Mouse (Mus musculus) midbrain, embryonic 13.5 days (tissue): Measurements from ENCODE around the gene Mcidas. TPM values are rescaled to one million over a fixed set of nuclear protein-coding genes. Genes with fewer than 3 reads are reported as not detected.
A peak's percentile ranks its signal among the peaks of the same experiment; 100 is the strongest.

ENCODE experiments used
- ATAC-seq: fragments of 200-750 bp; cut with Nextera tagmentation; 2 replicates; pipeline ENCODE4 v1.8.0; 2017; ENCODE audit warnings: mild to moderate bottlenecking, moderate TSS enrichment, moderate library complexity
- H3K27ac ChIP-seq: fragments of 300-500 bp; sonication (generic); 2 replicates; pipeline ENCODE4 v1.5.1; 2015; ENCODE audit warnings: inconsistent platforms, mild to moderate bottlenecking, moderate library complexity
- H3K27me3 ChIP-seq: fragments of 300-500 bp; sonication (generic); 2 replicates; pipeline ENCODE4 v1.6.1; 2015; ENCODE audit warnings: mild to moderate bottlenecking, inconsistent platforms
- H3K36me3 ChIP-seq: fragments of 300-500 bp; sonication (generic); 2 replicates; pipeline ENCODE4 v1.6.1; 2015; ENCODE audit warnings: mild to moderate bottlenecking, inconsistent platforms
- H3K4me1 ChIP-seq: fragments of 300-500 bp; sonication (generic); replicated peaks from 2 replicates; pipeline ENCODE4 v1.6.1; 2015; ENCODE audit warnings: inconsistent platforms
- H3K4me2 ChIP-seq: fragments of 300-500 bp; sonication (generic); replicated peaks from 2 replicates; pipeline ENCODE4 v1.6.1; 2015; ENCODE audit warnings: moderate library complexity, mild to moderate bottlenecking, inconsistent platforms
- H3K4me3 ChIP-seq: fragments of 300-500 bp; sonication (generic); replicated peaks from 2 replicates; pipeline ENCODE4 v1.5.1; 2015; ENCODE audit warnings: mild to moderate bottlenecking, inconsistent platforms
- H3K9ac ChIP-seq: fragments of 300-500 bp; sonication (generic); replicated peaks from 2 replicates; pipeline ENCODE4 v1.6.1; 2015; ENCODE audit warnings: mild to moderate bottlenecking, inconsistent platforms
- H3K9me3 ChIP-seq: fragments of 300-500 bp; sonication (generic); 2 replicates; pipeline ENCODE4 v1.6.1; 2016; ENCODE audit warnings: mild to moderate bottlenecking, inconsistent platforms
- WGBS: fragments of 180-500 bp; shearing (Covaris S2); methylation state at CpG from one replicate; pipeline ENCODE4 v1.1.7; 2015; 5-methylcytosine and 5-hydroxymethylcytosine counted together
- polyA plus RNA-seq: library from polyadenylated mRNA; unstranded; fragments of >200 nt; fragmentation: Nextera tagmentation; extraction: Ambion mirVana; gene quantifications from 2 replicates; pipeline ENCODE4 v1.2.1, GENCODE M21; 2015

The Mcidas gene
- 0.35 and 0.89 TPM in 2 replicates for polyA plus RNA-seq

- Histone ChIP-seq H3K36me3 (no peaks in the 10 kb centered on the region), H3K4me1 (peaks cover 35% of the 10 kb centered on the region), H3K9ac (peak within 1 kb of the TSS; percentile 60; the same call in 1 of the 2 replicates), H3K27ac (no peak within 1 kb of the TSS), H3K9me3 (no peaks in the 10 kb centered on the region), H3K4me3 (peak within 1 kb of the TSS; percentile 50), H3K27me3 (peaks cover 95% of the 10 kb centered on the region), H3K4me2 (peak within 1 kb of the TSS; percentile 91)
- peak; percentile 53 for ATAC-seq
- under 1% methylated on average over 61 of the region's 63 CpGs for WGBS
These were observed at the start of gene Mcidas for GRCm38 (mm10) chr13:112993531-112994152. Gene Mcidas, plus strand, starts transcription at chr13:112993845.

- WGBS = 95% methylated on average over 9 of the region's 9 CpGs
- Histone ChIP-seq H3K9me3 (no peaks in the 10 kb centered on the region), H3K9ac (no peak overlapping the region), H3K4me1 (no peaks in the 10 kb centered on the region), H3K4me3 (no peak overlapping the region), H3K27ac (no peak overlapping the region), H3K4me2 (no peak overlapping the region), H3K27me3 (no peaks in the 10 kb centered on the region), H3K36me3 (peaks cover 81% of the 10 kb centered on the region)
- ATAC-seq = no peak
These were observed 48.3 kb upstream of the Mcidas start for GRCm38 (mm10) chr13:112945312-112945711.

DNA sequence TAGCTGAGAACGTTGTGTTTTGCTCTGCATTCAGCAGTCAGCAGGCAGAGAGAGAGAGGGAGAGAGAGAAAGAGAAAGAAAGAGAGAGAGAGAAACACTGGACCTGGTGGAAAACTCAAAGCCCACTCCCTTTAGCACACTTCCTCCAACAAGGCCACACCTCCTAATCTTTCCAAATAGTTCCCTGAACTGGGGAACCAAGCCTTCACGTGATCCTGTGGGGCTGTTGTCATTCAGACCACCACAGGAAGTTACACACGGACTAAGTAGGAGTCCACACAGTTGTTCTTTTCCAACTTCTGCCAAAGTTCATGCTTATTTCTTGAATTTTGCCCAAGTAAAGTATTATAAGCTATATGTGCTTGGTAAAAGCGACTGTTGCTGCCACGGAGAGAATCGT lies 47.7 kb upstream of the Mcidas start:
- no peak overlapping the region for H3K4me2 ChIP-seq
- no peaks in the 10 kb centered on the region for H3K27me3 ChIP-seq
- H3K9me3 ChIP-seq = no peaks in the 10 kb centered on the region
- no peak overlapping the region for H3K9ac ChIP-seq
- H3K4me1 ChIP-seq = no peaks in the 10 kb centered on the region
- H3K27ac ChIP-seq = no peak overlapping the region
- peaks cover 87% of the 10 kb centered on the region for H3K36me3 ChIP-seq
- 90% methylated on average over 6 of the region's 6 CpGs for WGBS
- no peak overlapping the region for H3K4me3 ChIP-seq
- ATAC-seq = no peak

- Histone ChIP-seq H3K4me1 (no peaks in the 10 kb centered on the region), H3K4me3 (no peak overlapping the region), H3K9ac (no peak overlapping the region), H3K36me3 (peaks cover 92% of the 10 kb centered on the region), H3K27me3 (no peaks in the 10 kb centered on the region), H3K9me3 (no peaks in the 10 kb centered on the region), H3K4me2 (no peak overlapping the region), H3K27ac (no peak overlapping the region)
- WGBS = 93% methylated on average over 8 of the region's 8 CpGs
- no peak for ATAC-seq
These were observed 39.6 kb upstream of the Mcidas start for GRCm38 (mm10) chr13:112954067-112954466.

DNA sequence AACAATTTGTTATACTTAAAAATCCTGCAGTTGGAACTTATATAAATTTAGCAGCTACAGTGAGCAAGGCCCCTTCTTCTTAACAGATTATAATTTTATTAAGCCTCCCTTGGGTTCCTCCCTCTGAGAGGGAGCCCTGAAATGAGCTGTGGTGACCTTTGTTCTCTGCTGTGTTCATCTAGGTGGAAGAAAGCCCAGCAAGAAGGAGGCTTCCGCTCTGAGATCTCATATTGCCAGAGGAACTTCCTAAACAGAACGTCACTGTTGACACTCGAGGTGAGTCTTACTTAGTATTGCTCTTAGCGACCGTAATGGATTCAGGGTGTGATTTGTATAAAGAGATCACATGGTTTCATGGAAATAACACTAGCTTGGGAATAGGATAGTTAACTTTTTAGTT lies 30.6 kb upstream of the Mcidas start:
- no peaks in the 10 kb centered on the region for H3K9me3 ChIP-seq
- no peak overlapping the region for H3K4me3 ChIP-seq
- no peaks in the 10 kb centered on the region for H3K4me1 ChIP-seq
- no peak overlapping the region for H3K9ac ChIP-seq
- H3K27me3 ChIP-seq = no peaks in the 10 kb centered on the region
- no peak overlapping the region for H3K4me2 ChIP-seq
- no peak overlapping the region for H3K27ac ChIP-seq
- H3K36me3 ChIP-seq = peaks cover 83% of the 10 kb centered on the region
- ATAC-seq = no peak
- 84% methylated on average over 5 of the region's 5 CpGs for WGBS

GRCm38 (mm10) chr13:112964421-112964820 lies 29.2 kb upstream of the Mcidas start:
- H3K27me3 ChIP-seq = no peaks in the 10 kb centered on the region
- H3K9ac ChIP-seq = no peak overlapping the region
- WGBS = 93% methylated on average over 12 of the region's 12 CpGs
- ATAC-seq = no peak
- H3K4me2 ChIP-seq = no peak overlapping the region
- H3K36me3 ChIP-seq = peaks cover 80% of the 10 kb centered on the region
- H3K4me3 ChIP-seq = no peak overlapping the region
- H3K4me1 ChIP-seq = no peaks in the 10 kb centered on the region
- no peak overlapping the region for H3K27ac ChIP-seq
- no peaks in the 10 kb centered on the region for H3K9me3 ChIP-seq

DNA sequence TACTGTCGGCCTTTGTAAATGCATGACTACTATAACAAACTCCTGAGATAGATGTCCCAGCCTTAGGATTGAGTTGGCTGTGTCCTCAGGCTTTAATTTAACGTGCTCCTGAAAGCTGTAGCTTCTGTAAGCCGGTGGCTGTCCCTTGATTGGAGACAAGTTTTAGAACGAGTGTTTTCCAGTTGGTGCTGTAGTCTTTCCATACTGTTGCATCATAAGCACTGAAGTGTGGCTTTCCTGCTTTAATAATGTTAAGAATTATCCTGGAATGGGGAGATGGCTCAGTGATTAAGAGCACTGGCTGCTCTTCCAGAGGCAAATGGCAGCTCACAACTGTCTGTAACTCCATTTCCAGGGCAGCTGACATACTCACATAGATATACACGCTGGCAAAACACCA lies 26.4 kb upstream of the Mcidas start:
- H3K36me3 ChIP-seq = peaks cover 60% of the 10 kb centered on the region
- no peaks in the 10 kb centered on the region for H3K4me1 ChIP-seq
- 94% methylated on average over 5 of the region's 5 CpGs for WGBS
- H3K27ac ChIP-seq = no peak overlapping the region
- H3K9me3 ChIP-seq = no peaks in the 10 kb centered on the region
- H3K9ac ChIP-seq = no peak overlapping the region
- no peak overlapping the region for H3K4me2 ChIP-seq
- no peak overlapping the region for H3K4me3 ChIP-seq
- no peaks in the 10 kb centered on the region for H3K27me3 ChIP-seq
- ATAC-seq = no peak

DNA sequence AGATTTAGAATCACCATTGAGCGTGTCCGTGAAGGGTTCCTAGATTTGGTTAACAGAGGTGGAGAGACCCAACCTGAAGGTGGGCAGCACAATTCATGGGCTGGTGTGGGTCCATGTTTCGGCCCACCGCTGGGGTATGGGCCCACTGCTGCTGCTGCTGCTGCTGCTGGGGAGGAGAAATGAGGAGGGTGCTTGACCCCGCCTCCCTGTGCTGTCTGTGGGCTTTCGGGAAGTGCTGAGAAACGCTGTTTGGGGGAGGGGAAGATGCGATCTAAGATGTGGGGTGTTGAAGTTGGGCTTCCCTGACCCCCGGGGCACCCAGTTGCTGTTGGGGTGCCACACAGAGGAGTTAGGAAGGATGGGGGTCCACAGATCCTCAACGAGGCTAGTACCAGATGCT lies 16.9 kb upstream of the Mcidas start:
- no peak overlapping the region for H3K4me3 ChIP-seq
- H3K9ac ChIP-seq = no peak overlapping the region
- H3K4me2 ChIP-seq = no peak overlapping the region
- no peaks in the 10 kb centered on the region for H3K36me3 ChIP-seq
- no peaks in the 10 kb centered on the region for H3K4me1 ChIP-seq
- no peak overlapping the region for H3K27ac ChIP-seq
- no peaks in the 10 kb centered on the region for H3K9me3 ChIP-seq
- WGBS = 37% methylated on average over 10 of the region's 10 CpGs
- peaks cover 31% of the 10 kb centered on the region for H3K27me3 ChIP-seq
- ATAC-seq = no peak

DNA sequence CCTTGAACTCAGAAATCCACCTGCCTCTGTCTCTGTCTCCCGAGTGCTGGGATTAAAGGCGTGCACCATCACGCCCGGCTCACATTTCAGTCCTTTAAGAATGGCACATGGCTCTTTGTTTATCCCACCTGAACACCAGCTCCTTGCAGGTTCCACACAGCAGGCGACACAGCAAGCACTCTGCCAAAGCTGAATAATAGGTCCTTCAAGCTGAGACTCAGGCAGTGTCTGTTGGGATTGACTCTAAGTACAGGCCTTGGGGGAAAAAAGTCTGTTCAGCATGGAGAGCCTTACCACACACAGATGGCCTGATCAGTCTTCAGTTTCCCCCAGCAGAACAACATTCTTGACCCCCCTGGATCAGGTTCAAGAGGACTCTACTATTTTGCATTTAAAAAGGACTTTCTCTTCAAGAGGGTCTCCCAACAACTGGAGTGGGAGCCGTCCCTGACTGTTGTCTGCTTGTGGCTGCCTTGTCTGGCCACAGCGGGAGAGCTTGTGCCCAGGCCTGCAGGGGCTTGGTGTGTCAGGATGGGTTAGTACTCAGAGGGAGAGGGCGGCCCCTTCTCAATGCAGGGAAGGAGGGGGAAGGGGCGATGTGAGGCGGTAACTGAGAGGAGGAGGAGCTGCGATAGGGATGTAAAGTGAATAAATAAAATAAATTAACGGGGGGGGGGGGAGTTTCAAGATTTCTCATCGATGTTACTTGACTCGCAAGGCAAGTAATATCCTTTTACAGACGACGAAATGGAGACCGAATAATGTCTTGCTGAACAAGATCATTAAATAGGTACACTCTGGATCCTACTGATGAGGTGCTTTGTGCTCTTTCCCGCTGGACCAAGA lies 7.8 kb upstream of the Mcidas start:
- Histone ChIP-seq H3K27me3 (peaks cover 72% of the 10 kb centered on the region), H3K4me1 (peaks cover 43% of the 10 kb centered on the region), H3K4me2 (peak overlapping the region; percentile 79), H3K9ac (no peak overlapping the region), H3K4me3 (peak overlapping the region; percentile 45), H3K9me3 (no peaks in the 10 kb centered on the region), H3K36me3 (no peaks in the 10 kb centered on the region), H3K27ac (peak overlapping the region; percentile 10; the same call in 1 of the 2 replicates)
- WGBS = under 1% methylated on average over 18 of the region's 18 CpGs
- ATAC-seq = peak; percentile 65

- H3K9me3 ChIP-seq = no peaks in the 10 kb centered on the region
- no peaks in the 10 kb centered on the region for H3K36me3 ChIP-seq
- H3K4me3 ChIP-seq = peak overlapping the region; percentile 45
- peak overlapping the region; percentile 79 for H3K4me2 ChIP-seq
- ATAC-seq = no peak
- H3K4me1 ChIP-seq = peaks cover 43% of the 10 kb centered on the region
- no peak overlapping the region for H3K27ac ChIP-seq
- H3K9ac ChIP-seq = no peak overlapping the region
- peaks cover 78% of the 10 kb centered on the region for H3K27me3 ChIP-seq
- under 1% methylated on average over 17 of the region's 17 CpGs for WGBS
These were observed 7.1 kb upstream of the Mcidas start for GRCm38 (mm10) chr13:112986451-112986950.

- under 1% methylated on average over 46 of the region's 47 CpGs for WGBS
These were observed 6.1 kb upstream of the Mcidas start, which contains the start of gene Ccno for GRCm38 (mm10) chr13:112987532-112987943. Gene Ccno, plus strand, starts transcription at chr13:112987802.

DNA sequence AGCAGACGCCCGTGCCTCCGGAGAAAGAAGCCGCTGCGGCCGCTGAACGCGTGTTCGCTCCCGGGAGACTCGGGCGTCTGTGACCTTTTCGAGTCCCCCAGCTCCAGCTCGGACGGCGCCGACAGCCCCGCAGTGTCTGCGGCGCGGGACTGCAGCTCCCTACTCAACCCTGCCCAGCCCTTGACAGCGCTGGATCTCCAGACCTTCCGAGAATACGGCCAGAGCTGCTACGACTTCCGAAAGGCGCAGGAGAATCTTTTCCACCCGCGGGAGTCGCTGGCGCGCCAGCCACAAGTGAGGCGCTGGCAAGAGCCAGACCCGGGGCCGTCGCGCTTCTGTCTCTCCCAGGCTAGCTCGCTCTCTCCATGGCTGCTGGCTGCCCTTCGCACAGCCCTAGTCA lies 5.7 kb upstream of the Mcidas start:
- Histone ChIP-seq H3K9me3 (no peaks in the 10 kb centered on the region), H3K36me3 (no peaks in the 10 kb centered on the region), H3K27ac (no peak overlapping the region), H3K4me3 (peak overlapping the region; percentile 45), H3K9ac (peak overlapping the region; percentile 24), H3K4me1 (peaks cover 43% of the 10 kb centered on the region), H3K4me2 (peak overlapping the region; percentile 79), H3K27me3 (peaks cover 76% of the 10 kb centered on the region)
- under 1% methylated on average over 39 of the region's 39 CpGs for WGBS
- ATAC-seq = peak; percentile 55

More at GRCm38 (mm10) chr13:112987532-112987943, 6.1 kb upstream of the Mcidas start, which contains the start of gene Ccno:
- Histone ChIP-seq H3K4me2 (peak within 1 kb of the TSS; percentile 79), H3K36me3 (no peaks in the 10 kb centered on the region), H3K27me3 (peaks cover 76% of the 10 kb centered on the region), H3K4me3 (peak within 1 kb of the TSS; percentile 45), H3K27ac (no peak within 1 kb of the TSS), H3K9ac (peak within 1 kb of the TSS; percentile 24), H3K9me3 (no peaks in the 10 kb centered on the region), H3K4me1 (peaks cover 43% of the 10 kb centered on the region)
- peak; percentile 95 for ATAC-seq
